Mouse (Mus musculus) stomach, embryonic 16.5 days (tissue): ENCODE measurements around the gene Nsa2. TPM values are rescaled to one million over a fixed set of nuclear protein-coding genes. Genes with fewer than 3 reads are reported as not detected.

ENCODE experiments used
- polyA plus RNA-seq: library from polyadenylated mRNA; unstranded; fragments of >200 nt; fragmentation: Nextera tagmentation; extraction: Ambion mirVana; gene quantifications from 2 replicates; pipeline ENCODE4 v1.2.1, GENCODE M21; 2015

Nsa2 gene
- polyA plus RNA-seq, 1 experiment from 2014 or later = 53.2 TPM

Other genes with a start within 250 kb of the Nsa2 start
- gene Gcnt4, start 213.2 kb downstream of the Nsa2 start, polyA plus RNA-seq = 1.8 and 2.1 TPM in 2 replicates
- not detected in 2 replicates for gene 1700029F12Rik, start 103.6 kb downstream of the Nsa2 start, polyA plus RNA-seq
- gene Fam169a, start 70.7 kb downstream of the Nsa2 start, polyA plus RNA-seq = 1.7 and 2.2 TPM in 2 replicates
- gene Gm6169, start 38.7 kb downstream of the Nsa2 start, polyA plus RNA-seq = 4.6 and 22.9 TPM in 2 replicates
- 32.7 and 34.9 TPM in 2 replicates for gene Gfm2, start within 50 bp of the Nsa2 start, polyA plus RNA-seq
- gene Hexb, start 60.4 kb upstream of the Nsa2 start, polyA plus RNA-seq = 53.1 and 59.9 TPM in 2 replicates
- 8.5 and 9.3 TPM in 2 replicates for gene Enc1, start 103.2 kb upstream of the Nsa2 start, polyA plus RNA-seq